Mouse (Mus musculus): Measurements from ENCODE around the gene Cdh23.

The Cdh23 gene

GRCm38 (mm10) chr10:60344111-60344510, 352.2 kb downstream of the Cdh23 start:
- no peak for DNase-seq (ENCODE audit: low read depth, low spot score)

GRCm38 (mm10) chr10:60341528-60341927, 354.8 kb downstream of the Cdh23 start:
- no peak for DNase-seq (ENCODE audit: low read depth, low spot score)

- DNase-seq (ENCODE audit: low read depth, low spot score) = no peak
Observed at GRCm38 (mm10) chr10:60335021-60335420, 361.3 kb downstream of the Cdh23 start.

DNA sequence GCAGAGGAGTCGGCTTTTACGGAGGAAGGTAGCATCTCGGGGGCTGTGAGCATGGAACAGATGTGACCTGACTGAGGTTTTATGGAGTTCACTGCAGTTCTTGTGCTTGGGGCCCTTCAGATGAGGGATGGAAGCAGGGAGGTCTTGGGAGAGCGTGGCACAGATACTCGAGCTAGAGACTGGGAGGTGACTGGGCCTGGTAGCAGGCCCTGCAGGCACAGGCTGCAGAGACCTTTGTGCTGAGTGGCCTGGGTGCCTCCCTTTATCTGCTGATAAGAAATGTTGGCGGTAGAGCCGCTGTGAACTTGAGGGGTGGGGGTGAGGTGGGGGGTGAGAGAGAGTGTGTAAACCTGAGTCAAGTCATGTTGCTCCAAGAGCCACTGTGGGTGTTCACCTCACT, 361.7 kb downstream of the Cdh23 start:
- DNase-seq (ENCODE audit: low read depth, low spot score) = no peak

DNA sequence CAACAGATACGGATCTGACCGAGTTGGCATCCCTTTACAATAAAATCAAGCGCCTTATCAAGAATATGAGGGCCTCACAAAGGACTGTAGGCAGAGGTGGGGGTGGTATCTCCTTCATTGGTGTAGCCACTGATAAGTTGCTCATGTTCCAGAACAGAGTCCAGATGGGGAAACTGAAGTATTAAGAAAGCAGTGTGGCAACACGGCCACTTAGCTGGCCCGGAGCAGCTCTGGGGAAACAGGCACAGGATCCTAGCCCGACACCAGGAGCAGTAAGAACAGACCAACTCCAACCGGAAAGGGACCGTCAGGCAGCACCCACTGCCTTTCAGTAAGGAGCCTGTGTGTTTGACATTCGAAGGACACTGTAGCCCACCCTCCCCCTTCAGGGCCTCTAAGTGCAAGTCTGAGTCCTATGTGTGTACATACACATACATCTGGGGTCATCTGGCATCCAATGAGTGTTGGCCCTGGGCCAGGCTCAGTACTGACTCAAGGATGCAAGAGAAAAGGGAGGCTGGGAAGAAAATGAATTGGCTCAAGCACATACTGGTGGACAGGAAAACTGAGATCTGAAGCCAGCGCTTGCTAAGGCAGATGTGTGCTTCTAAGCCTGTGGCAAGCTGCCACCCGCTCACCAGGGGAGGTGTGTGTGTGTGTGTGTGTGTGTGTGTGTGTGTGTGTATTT, 367.2 kb downstream of the Cdh23 start:
- DNase-seq (ENCODE audit: low read depth, low spot score) = no peak

- DNase-seq (ENCODE audit: low read depth, low spot score) = no peak
Observed at GRCm38 (mm10) chr10:60316166-60316565, 380.1 kb downstream of the Cdh23 start.

- DNase-seq (ENCODE audit: low read depth, low spot score) = no peak
Observed at GRCm38 (mm10) chr10:60313606-60314005, 382.7 kb downstream of the Cdh23 start.

- DNase-seq (ENCODE audit: low read depth, low spot score) = no peak
Observed at GRCm38 (mm10) chr10:60310629-60311028, 385.7 kb downstream of the Cdh23 start.

- DNase-seq (ENCODE audit: low read depth, low spot score) = peak; percentile 86
Observed at GRCm38 (mm10) chr10:60304854-60305628, 391.2 kb downstream of the Cdh23 start.

GRCm38 (mm10) chr10:60303419-60303818, 392.9 kb downstream of the Cdh23 start:
- no peak for DNase-seq (ENCODE audit: low read depth, low spot score)

DNA sequence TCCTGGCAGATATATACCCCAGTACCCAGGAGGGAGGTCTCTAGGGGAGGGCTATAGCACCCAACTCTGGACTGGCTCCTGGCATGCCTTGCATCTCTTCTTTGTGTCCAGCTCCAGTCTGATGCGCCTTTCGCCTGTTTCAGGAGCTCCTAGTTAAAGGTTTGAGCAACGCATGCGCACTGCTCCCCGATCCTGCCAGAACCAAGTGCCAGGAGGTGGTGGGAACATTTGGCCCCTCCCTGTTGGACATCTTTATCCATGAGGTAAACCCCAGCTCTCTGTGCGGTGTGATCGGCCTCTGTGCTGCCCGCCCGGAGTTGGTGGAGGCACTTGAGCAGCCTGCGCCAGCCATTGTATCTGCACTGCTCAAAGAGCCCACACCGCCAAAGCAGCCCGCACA, 396.7 kb downstream of the Cdh23 start:
- peak; percentile 82 for DNase-seq (ENCODE audit: low read depth, low spot score)

- no peak for DNase-seq (ENCODE audit: low read depth, low spot score)
Observed at GRCm38 (mm10) chr10:60296027-60296426, 400.3 kb downstream of the Cdh23 start.

- no peak for DNase-seq (ENCODE audit: low read depth, low spot score)
Observed at GRCm38 (mm10) chr10:60295356-60295755, 400.9 kb downstream of the Cdh23 start.

GRCm38 (mm10) chr10:60294621-60295020, 401.7 kb downstream of the Cdh23 start:
- no peak for DNase-seq (ENCODE audit: low read depth, low spot score)

- DNase-seq (ENCODE audit: low read depth, low spot score) = no peak
Observed at GRCm38 (mm10) chr10:60292209-60292608, 404.1 kb downstream of the Cdh23 start.

DNA sequence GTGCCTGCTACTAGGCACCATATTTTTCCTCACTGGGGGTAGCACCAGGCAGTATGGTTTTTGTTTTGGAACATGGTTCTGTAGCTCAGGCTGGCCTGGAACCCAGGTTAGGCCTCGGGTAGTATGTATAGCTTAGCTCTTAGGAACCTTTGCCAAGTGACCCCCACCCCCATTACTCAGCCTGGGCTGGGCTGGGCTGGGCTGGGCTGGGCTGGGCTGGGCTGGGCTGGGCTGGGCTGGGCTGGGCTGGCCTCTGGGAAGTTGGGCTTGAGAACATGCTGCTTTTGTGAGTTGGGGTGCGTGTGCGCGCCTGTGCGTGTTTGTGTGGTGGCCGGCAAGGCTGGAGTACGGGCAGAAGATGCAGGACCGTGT, 405.6 kb downstream of the Cdh23 start:
- DNase-seq (ENCODE audit: low read depth, low spot score) = no peak

GRCm38 (mm10) chr10:60290026-60290738, 406.1 kb downstream of the Cdh23 start:
- DNase-seq (ENCODE audit: low read depth, low spot score) = no peak

GRCm38 (mm10) chr10:60289216-60289615, 407.1 kb downstream of the Cdh23 start:
- DNase-seq (ENCODE audit: low read depth, low spot score) = no peak

GRCm38 (mm10) chr10:60287726-60288125, 408.6 kb downstream of the Cdh23 start:
- DNase-seq (ENCODE audit: low read depth, low spot score) = no peak

- DNase-seq (ENCODE audit: low read depth, low spot score) = no peak
Observed at GRCm38 (mm10) chr10:60287161-60287560, 409.1 kb downstream of the Cdh23 start.

- DNase-seq (ENCODE audit: low read depth, low spot score) = no peak
Observed at GRCm38 (mm10) chr10:60286546-60286945, 409.7 kb downstream of the Cdh23 start.

DNA sequence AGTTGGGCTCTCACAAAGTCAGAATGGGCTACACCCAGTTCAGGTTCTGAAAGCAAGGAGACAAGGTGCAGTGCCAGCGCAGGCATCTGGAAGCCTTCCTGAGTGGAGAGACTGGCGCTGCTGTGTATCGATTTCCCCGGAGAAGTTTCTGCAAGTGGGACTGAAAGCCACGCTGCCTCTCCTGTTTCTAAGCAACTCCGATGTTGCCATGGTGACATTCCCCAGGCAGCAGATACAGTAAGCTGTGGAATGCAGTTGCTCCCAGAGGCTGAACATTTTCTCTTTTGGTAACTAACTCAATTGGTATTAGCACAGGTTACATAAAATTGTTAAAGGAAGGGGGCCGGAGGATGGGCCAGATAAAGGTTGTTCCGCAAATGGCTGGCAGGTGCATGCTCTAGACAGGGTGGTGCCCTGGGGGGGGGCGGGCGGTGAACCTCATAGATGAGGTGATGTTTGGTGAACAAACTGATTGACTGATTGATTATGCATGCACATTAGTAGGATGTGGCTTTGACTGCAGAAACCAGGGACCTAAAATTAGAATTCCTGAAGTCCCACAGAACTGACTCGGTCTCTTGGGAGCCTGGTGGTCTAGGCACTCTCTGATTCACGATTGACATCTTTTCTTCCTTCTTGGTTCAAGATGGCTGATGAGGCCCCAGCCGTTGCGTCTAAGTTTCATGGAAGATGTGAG, 410.5 kb downstream of the Cdh23 start:
- peak; percentile 91 for DNase-seq (ENCODE audit: low read depth, low spot score)
